Mouse (Mus musculus): ENCODE measurements around the gene Ovol3. TPM values are rescaled to one million over a fixed set of nuclear protein-coding genes. Genes with fewer than 3 reads are reported as not detected.
"Not testable (repeated sequence)": the region's sequence is repeated elsewhere in the genome, so short reads cannot be mapped to it uniquely, and the experiment has no call there.

The Ovol3 gene
- polyA plus RNA-seq, 1 experiment from 2014 or later = not detected

- ATAC-seq (replicated peaks; ENCODE audit: insufficient number of reproducible peaks, low FRiP score, low TSS enrichment) = no peak
- no peak overlapping the region for H3K27ac ChIP-seq (ENCODE audit: low read depth, low read length)
- no peak overlapping the region for H3K4me3 ChIP-seq (ENCODE audit: low read depth, low read length)
- no peaks in the 10 kb centered on the region for H3K36me3 ChIP-seq (ENCODE audit: control insufficient read depth, insufficient read depth, low read length)
- H3K9me3 ChIP-seq (replicated peaks; ENCODE audit: control insufficient read depth, low read length) = no peaks in the 10 kb centered on the region
- H3K4me1 ChIP-seq (ENCODE audit: control insufficient read depth, insufficient read depth, low read length) = 0 out of 2 replicates have a peak, but pooled peaks cover 3% of the 10 kb centered on the region
- 18% methylated on average over 8 of the region's 8 CpGs for WGBS (ENCODE audit: insufficient replicate concordance)
- peak overlapping the region; percentile 34; the same call in 1 of the 2 replicates for H3K9ac ChIP-seq (ENCODE audit: low read depth, low read length)
- no peaks in the 10 kb centered on the region for H3K27me3 ChIP-seq (ENCODE audit: control insufficient read depth, insufficient read depth, low read length)
- peak overlapping the region; percentile 47 for H3K4me2 ChIP-seq
These were observed 31.1 kb downstream of the Ovol3 start for GRCm38 (mm10) chr7:30204380-30204779.

GRCm38 (mm10) chr7:30202895-30203690 is 32.4 kb downstream of the Ovol3 start:
- Histone ChIP-seq H3K36me3 (ENCODE audit: control insufficient read depth, insufficient read depth, low read length) (no peaks in the 10 kb centered on the region), H3K27ac (ENCODE audit: low read depth, low read length) (no peak overlapping the region), H3K9ac (ENCODE audit: low read depth, low read length) (no peak overlapping the region), H3K4me2 (no peak overlapping the region), H3K4me3 (ENCODE audit: low read depth, low read length) (no peak overlapping the region), H3K27me3 (ENCODE audit: control insufficient read depth, insufficient read depth, low read length) (no peaks in the 10 kb centered on the region), H3K9me3 (replicated peaks; ENCODE audit: control insufficient read depth, low read length) (no peaks in the 10 kb centered on the region), H3K4me1 (ENCODE audit: control insufficient read depth, insufficient read depth, low read length) (peaks cover 3% of the 10 kb centered on the region; the same call in 1 of the 2 replicates)
- 71% methylated on average over 11 of the region's 11 CpGs for WGBS (ENCODE audit: insufficient replicate concordance)
- no peak for ATAC-seq (replicated peaks; ENCODE audit: insufficient number of reproducible peaks, low FRiP score, low TSS enrichment)

- H3K9me3 ChIP-seq (replicated peaks; ENCODE audit: control insufficient read depth, low read length); H3K4me2 ChIP-seq; H3K4me3 ChIP-seq (ENCODE audit: low read depth, low read length); H3K36me3 ChIP-seq (ENCODE audit: control insufficient read depth, insufficient read depth, low read length); H3K4me1 ChIP-seq (ENCODE audit: control insufficient read depth, insufficient read depth, low read length); ATAC-seq (replicated peaks; ENCODE audit: insufficient number of reproducible peaks, low FRiP score, low TSS enrichment); H3K27me3 ChIP-seq (ENCODE audit: control insufficient read depth, insufficient read depth, low read length); H3K9ac ChIP-seq (ENCODE audit: low read depth, low read length); H3K27ac ChIP-seq (ENCODE audit: low read depth, low read length): not testable (repeated sequence)
- 85% methylated on average over 5 of the region's 5 CpGs for WGBS (ENCODE audit: insufficient replicate concordance)
These were observed 34.9 kb downstream of the Ovol3 start for GRCm38 (mm10) chr7:30200661-30201060.

- H3K9me3 ChIP-seq (replicated peaks; ENCODE audit: control insufficient read depth, low read length) = no peaks in the 10 kb centered on the region
- no peak overlapping the region for H3K4me2 ChIP-seq
- H3K9ac ChIP-seq (ENCODE audit: low read depth, low read length) = no peak overlapping the region
- no peaks in the 10 kb centered on the region for H3K27me3 ChIP-seq (ENCODE audit: control insufficient read depth, insufficient read depth, low read length)
- H3K36me3 ChIP-seq (ENCODE audit: control insufficient read depth, insufficient read depth, low read length) = no peaks in the 10 kb centered on the region
- peaks cover 10% of the 10 kb centered on the region; the same call in 1 of the 2 replicates for H3K4me1 ChIP-seq (ENCODE audit: control insufficient read depth, insufficient read depth, low read length)
- WGBS (ENCODE audit: insufficient replicate concordance) = 81% methylated on average over 5 of the region's 5 CpGs
- ATAC-seq (replicated peaks; ENCODE audit: insufficient number of reproducible peaks, low FRiP score, low TSS enrichment) = no peak
- H3K27ac ChIP-seq (ENCODE audit: low read depth, low read length) = no peak overlapping the region
- H3K4me3 ChIP-seq (ENCODE audit: low read depth, low read length) = no peak overlapping the region
These were observed 35.3 kb downstream of the Ovol3 start for GRCm38 (mm10) chr7:30200200-30200599.

- H3K36me3 ChIP-seq (ENCODE audit: control insufficient read depth, insufficient read depth, low read length) = no peaks in the 10 kb centered on the region
- WGBS (ENCODE audit: insufficient replicate concordance) = 67% methylated on average over 18 of the region's 18 CpGs
- no peak overlapping the region for H3K4me3 ChIP-seq (ENCODE audit: low read depth, low read length)
- no peaks in the 10 kb centered on the region for H3K27me3 ChIP-seq (ENCODE audit: control insufficient read depth, insufficient read depth, low read length)
- H3K27ac ChIP-seq (ENCODE audit: low read depth, low read length) = no peak overlapping the region
- no peak for ATAC-seq (replicated peaks; ENCODE audit: insufficient number of reproducible peaks, low FRiP score, low TSS enrichment)
- no peaks in the 10 kb centered on the region for H3K9me3 ChIP-seq (replicated peaks; ENCODE audit: control insufficient read depth, low read length)
- no peak overlapping the region for H3K4me2 ChIP-seq
- H3K4me1 ChIP-seq (ENCODE audit: control insufficient read depth, insufficient read depth, low read length) = peaks cover 10% of the 10 kb centered on the region; the same call in 1 of the 2 replicates
- H3K9ac ChIP-seq (ENCODE audit: low read depth, low read length) = no peak overlapping the region
These were observed 35.9 kb downstream of the Ovol3 start for GRCm38 (mm10) chr7:30199498-30200139.

- peak within 1 kb of the TSS; percentile 39; the same call in 1 of the 2 replicates for H3K4me2 ChIP-seq
- H3K27me3 ChIP-seq (ENCODE audit: control insufficient read depth, insufficient read depth, low read length) = no peaks in the 10 kb centered on the region
- H3K9me3 ChIP-seq (replicated peaks; ENCODE audit: control insufficient read depth, low read length) = no peaks in the 10 kb centered on the region
- H3K4me3 ChIP-seq (ENCODE audit: low read depth, low read length) = no peak within 1 kb of the TSS
- 5% methylated on average over 8 of the region's 8 CpGs for WGBS (ENCODE audit: insufficient replicate concordance)
- no peak for ATAC-seq (replicated peaks; ENCODE audit: insufficient number of reproducible peaks, low FRiP score, low TSS enrichment)
- no peak within 1 kb of the TSS for H3K27ac ChIP-seq (ENCODE audit: low read depth, low read length)
- no peaks in the 10 kb centered on the region for H3K36me3 ChIP-seq (ENCODE audit: control insufficient read depth, insufficient read depth, low read length)
- H3K9ac ChIP-seq (ENCODE audit: low read depth, low read length) = no peak within 1 kb of the TSS
- H3K4me1 ChIP-seq (ENCODE audit: control insufficient read depth, insufficient read depth, low read length) = peaks cover 8% of the 10 kb centered on the region
These were observed 37.0 kb downstream of the Ovol3 start, which contains the start of gene Capns1 for GRCm38 (mm10) chr7:30198481-30198971. Capns1 (minus strand) TSS chr7:30198811.

GRCm38 (mm10) chr7:30197592-30198129 is 37.9 kb downstream of the Ovol3 start:
- Histone ChIP-seq H3K4me2 (no peak overlapping the region), H3K27me3 (ENCODE audit: control insufficient read depth, insufficient read depth, low read length) (no peaks in the 10 kb centered on the region), H3K27ac (ENCODE audit: low read depth, low read length) (no peak overlapping the region), H3K4me1 (ENCODE audit: control insufficient read depth, insufficient read depth, low read length) (peaks cover 14% of the 10 kb centered on the region), H3K4me3 (ENCODE audit: low read depth, low read length) (no peak overlapping the region), H3K9me3 (replicated peaks; ENCODE audit: control insufficient read depth, low read length) (no peaks in the 10 kb centered on the region), H3K9ac (ENCODE audit: low read depth, low read length) (no peak overlapping the region), H3K36me3 (ENCODE audit: control insufficient read depth, insufficient read depth, low read length) (no peaks in the 10 kb centered on the region)
- WGBS (ENCODE audit: insufficient replicate concordance) = 57% methylated on average over 5 of the region's 5 CpGs
- no peak for ATAC-seq (replicated peaks; ENCODE audit: insufficient number of reproducible peaks, low FRiP score, low TSS enrichment)

- H3K4me3 ChIP-seq (ENCODE audit: low read depth, low read length) = no peak overlapping the region
- no peak overlapping the region for H3K4me2 ChIP-seq
- no peak overlapping the region for H3K27ac ChIP-seq (ENCODE audit: low read depth, low read length)
- 76% methylated on average over 6 of the region's 6 CpGs for WGBS (ENCODE audit: insufficient replicate concordance)
- H3K27me3 ChIP-seq (ENCODE audit: control insufficient read depth, insufficient read depth, low read length) = no peaks in the 10 kb centered on the region
- H3K9ac ChIP-seq (ENCODE audit: low read depth, low read length) = no peak overlapping the region
- peaks cover 14% of the 10 kb centered on the region for H3K4me1 ChIP-seq (ENCODE audit: control insufficient read depth, insufficient read depth, low read length)
- peaks cover 6% of the 10 kb centered on the region; the same call in 1 of the 2 replicates for H3K36me3 ChIP-seq (ENCODE audit: control insufficient read depth, insufficient read depth, low read length)
- H3K9me3 ChIP-seq (replicated peaks; ENCODE audit: control insufficient read depth, low read length) = no peaks in the 10 kb centered on the region
- no peak for ATAC-seq (replicated peaks; ENCODE audit: insufficient number of reproducible peaks, low FRiP score, low TSS enrichment)
These were observed 39.4 kb downstream of the Ovol3 start for GRCm38 (mm10) chr7:30196171-30196570.
